Mouse (Mus musculus) spleen, adult 2 months (tissue): Measurements from ENCODE around the gene Npas4.

Experiments used
- CTCF ChIP-seq: fragments of 200-500 bp; IDR thresholded peaks from 2 replicates; pipeline ENCODE4 v1.5.1; 2011; ENCODE audit warnings: mild to moderate bottlenecking, inconsistent platforms; ENCODE audit not compliant: insufficient read depth, insufficient read length, insufficient replicate concordance; ENCODE audit errors: extremely low read depth
- POLR2A ChIP-seq: fragments of 200-500 bp; IDR thresholded peaks from 2 replicates; pipeline ENCODE4 v1.6.1; 2011; ENCODE audit warnings: low read depth, low read length, inconsistent platforms

DNA sequence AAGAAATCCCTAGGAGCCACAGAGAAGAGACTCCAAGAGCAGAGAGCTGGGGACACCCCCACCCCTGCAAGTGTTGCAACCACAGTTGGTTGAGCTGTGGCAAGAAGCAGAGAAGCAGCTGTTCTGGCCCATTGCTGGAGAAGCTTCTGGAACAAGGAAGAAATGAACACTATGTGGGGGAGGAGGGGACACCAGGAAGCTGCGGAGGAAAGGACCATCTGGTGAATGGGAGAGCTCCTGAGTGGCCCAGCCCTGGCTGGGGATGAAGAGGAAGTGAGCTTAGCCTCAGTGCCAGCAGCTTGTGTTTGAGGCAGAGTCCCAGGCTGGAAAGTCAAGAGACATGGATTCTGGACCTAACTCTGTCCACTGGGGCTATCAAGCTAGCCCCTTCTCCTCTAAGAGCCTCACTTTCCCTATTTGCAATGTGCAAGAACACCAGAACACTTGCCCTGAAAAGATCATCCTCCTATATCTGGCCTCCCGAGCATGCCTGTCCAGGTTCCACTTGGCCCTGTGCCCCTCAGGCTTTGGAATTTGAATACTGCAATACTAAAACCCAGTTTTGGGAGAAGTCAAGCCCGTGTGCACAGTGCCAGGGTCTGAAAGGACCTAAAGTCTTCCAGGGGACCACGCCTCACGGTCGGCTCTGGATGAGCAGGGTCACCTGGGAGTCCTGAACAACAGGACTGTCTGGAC is 9.5 kb upstream of the Npas4 start:
- no peak for TF ChIP-seq CTCF
- TF ChIP-seq POLR2A, result no peak
